Mouse (Mus musculus) A20 (cell line): ENCODE data around the gene Klra2.
"Not testable (repeated sequence)": the region's sequence is repeated elsewhere in the genome, so short reads cannot be mapped to it uniquely, and the experiment has no call there.

Experiments used
- DNase-seq: peaks from one replicate; pipeline ENCODE4 v3.0.0-alpha.2; 2011; ENCODE audit warnings: low read depth, low spot score

The Klra2 gene

GRCm38 (mm10) chr6:131247206-131247605 lies at the start of gene Klra2:
Gene Klra2 (minus strand): TSS chr6:131247362.
- DNase-seq = no peak

GRCm38 (mm10) chr6:131294435-131295112 lies 47.4 kb upstream of the Klra2 start:
- no peak for DNase-seq

- DNase-seq = no peak
Measured at GRCm38 (mm10) chr6:131293916-131294315, 46.8 kb upstream of the Klra2 start.

GRCm38 (mm10) chr6:131292991-131293788 lies 46.0 kb upstream of the Klra2 start, which contains the start of gene Magohb:
Gene Magohb (minus strand): TSS chr6:131293244.
- peak; percentile 85 for DNase-seq

GRCm38 (mm10) chr6:131292276-131292990 lies 45.3 kb upstream of the Klra2 start:
- peak; percentile 38 for DNase-seq

- DNase-seq = peak; percentile 56
Measured at GRCm38 (mm10) chr6:131290430-131290829, 43.3 kb upstream of the Klra2 start.

GRCm38 (mm10) chr6:131278160-131278559 lies 31.0 kb upstream of the Klra2 start:
- DNase-seq = not testable (repeated sequence)

- DNase-seq = no peak
Measured at GRCm38 (mm10) chr6:131276659-131277058, 29.5 kb upstream of the Klra2 start.

- no peak for DNase-seq
Measured at GRCm38 (mm10) chr6:131272311-131272710, 25.1 kb upstream of the Klra2 start.

- DNase-seq = no peak
Measured at GRCm38 (mm10) chr6:131270312-131270711, 23.1 kb upstream of the Klra2 start.

GRCm38 (mm10) chr6:131269599-131269998 lies 22.4 kb upstream of the Klra2 start:
- DNase-seq = peak; percentile 68

GRCm38 (mm10) chr6:131264175-131264574 lies 17.0 kb upstream of the Klra2 start:
- no peak for DNase-seq

- DNase-seq = no peak
Measured at GRCm38 (mm10) chr6:131262778-131263177, 15.6 kb upstream of the Klra2 start.

- peak; percentile 25 for DNase-seq
Measured at GRCm38 (mm10) chr6:131262009-131262408, 14.8 kb upstream of the Klra2 start.

GRCm38 (mm10) chr6:131245081-131245480 lies 2.1 kb downstream of the Klra2 start:
- DNase-seq = no peak
